Mouse (Mus musculus): ENCODE results near the gene Mamdc2.

Mamdc2 gene

DNA sequence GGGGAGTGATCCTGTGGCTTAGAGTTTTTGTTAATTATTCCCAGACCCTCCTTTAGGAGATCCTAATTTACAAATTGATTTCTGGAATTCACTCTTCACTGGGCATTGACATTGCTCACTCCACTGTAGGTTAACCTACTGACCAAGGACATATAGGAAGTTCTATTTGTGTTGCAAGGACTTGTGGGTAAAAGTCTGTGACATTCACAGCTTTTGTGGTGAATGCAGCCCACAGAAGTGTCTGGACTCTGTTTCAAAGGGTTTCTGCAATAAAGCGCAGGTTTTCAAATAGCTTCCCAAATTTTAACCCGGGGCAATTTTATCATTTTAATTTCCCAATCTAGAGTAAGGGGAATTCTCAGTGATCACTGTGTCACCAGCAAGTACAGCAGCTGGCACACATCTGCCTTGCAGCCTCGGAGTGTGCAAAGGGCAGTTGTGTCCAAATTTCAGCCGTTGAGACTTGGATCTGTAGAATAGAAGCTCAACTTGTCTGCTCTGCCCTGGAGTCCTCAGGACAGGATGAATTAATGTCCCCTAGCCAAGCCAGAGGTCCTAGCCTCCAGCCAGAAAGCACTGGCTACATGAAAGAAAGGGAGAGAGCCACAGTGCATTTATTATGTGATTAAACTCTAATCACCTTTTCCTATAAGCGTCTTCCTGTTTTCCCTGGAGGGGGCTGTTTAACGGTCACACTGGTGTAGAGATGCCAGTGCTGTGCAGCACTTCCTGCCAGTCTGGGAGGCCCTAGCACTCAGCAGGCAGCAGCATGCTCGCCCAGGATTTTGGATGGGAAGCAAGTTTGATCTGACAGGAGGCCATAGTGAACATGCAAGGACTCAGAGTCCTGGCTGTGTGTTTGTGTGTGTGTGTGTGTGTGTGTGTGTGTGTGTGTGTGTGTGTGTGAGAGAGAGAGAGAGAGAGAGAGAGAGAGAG is 3.1 kb downstream of the Mamdc2 start:
- no peak for ATAC-seq (ENCODE audit: insufficient number of reproducible peaks, low FRiP score, low TSS enrichment)

DNA sequence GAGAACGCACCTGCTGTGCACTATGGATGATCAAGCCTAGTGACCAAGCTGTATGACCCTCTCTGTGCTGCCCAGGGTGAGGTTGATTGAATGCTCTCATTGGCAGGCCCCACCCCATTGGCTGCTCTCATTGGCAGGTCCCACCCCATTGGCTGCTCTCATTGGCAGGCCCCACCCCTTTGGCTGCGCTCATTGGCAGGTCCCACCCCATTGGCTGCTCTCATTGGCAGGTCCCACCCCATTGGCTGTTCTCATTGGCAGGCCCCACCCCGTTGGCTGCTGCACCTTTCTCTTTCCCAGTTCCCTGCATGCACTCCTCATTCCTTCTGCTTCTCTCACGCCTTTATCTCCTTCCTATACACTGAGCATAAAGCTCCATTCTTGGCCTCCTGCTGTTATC is 12.5 kb downstream of the Mamdc2 start:
- ATAC-seq (ENCODE audit: insufficient number of reproducible peaks, low FRiP score, low TSS enrichment): no peak

DNA sequence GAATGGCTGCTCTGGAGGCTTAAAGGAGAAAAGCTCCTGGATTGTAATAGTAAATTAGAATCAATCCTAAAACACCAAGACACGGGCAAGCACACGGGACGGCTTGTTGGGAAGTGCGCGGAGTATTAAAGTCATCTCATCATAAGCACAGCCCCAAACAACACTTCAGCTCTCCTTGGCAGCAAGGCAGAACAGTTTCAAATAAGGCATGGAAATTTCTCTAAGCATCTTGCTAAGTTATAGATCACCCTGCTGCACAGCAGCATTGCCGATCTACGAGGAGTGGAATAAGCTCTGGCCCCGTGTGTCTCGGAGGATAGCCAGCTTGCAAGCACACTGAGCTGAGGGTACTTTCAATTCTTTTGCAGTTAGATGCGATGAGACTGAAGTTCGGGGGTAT is 13.8 kb downstream of the Mamdc2 start:
- no peak for ATAC-seq (ENCODE audit: insufficient number of reproducible peaks, low FRiP score, low TSS enrichment)

DNA sequence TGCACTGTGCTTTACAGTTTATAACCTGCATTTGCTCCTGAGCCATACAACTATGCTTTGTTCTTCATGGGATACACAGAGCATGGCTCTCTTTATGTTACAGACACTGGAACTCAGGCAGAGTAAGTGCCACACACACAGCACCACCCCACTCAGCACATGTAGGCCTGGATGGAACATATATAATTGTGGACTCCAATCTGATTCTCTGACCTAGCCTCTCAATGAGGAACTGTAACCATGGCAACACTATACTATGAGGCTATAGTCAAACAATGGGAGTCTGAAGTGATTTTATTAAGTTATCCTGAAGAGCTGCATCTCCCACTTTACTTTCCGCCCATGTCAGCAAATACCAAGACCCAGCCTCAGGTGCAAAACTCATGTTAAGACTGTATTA is 30.6 kb downstream of the Mamdc2 start:
- ATAC-seq (ENCODE audit: insufficient number of reproducible peaks, low FRiP score, low TSS enrichment): no peak

DNA sequence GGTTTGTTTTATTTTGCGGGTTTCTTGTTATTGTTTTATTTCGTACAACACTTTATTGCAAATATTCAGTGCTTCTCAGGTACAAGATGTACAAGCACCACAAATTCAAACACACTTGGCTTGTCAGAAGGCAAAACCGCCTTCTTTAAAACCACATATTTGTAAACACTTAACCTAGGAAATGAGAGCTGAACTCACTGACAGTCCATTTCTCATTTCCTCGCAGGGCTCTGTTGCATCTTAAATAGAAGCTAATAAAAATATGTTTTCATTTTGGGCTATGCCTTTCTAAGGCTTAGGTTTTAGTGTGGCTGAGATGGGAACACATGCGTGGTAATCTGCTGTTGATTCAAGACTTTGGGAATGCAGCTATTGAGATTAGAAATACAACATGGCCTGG is 37.4 kb downstream of the Mamdc2 start:
- ATAC-seq (ENCODE audit: insufficient number of reproducible peaks, low FRiP score, low TSS enrichment): no peak

GRCm38 (mm10) chr19:23410328-23410727 is 37.9 kb downstream of the Mamdc2 start:
- ATAC-seq (ENCODE audit: insufficient number of reproducible peaks, low FRiP score, low TSS enrichment): no peak

- ATAC-seq (ENCODE audit: insufficient number of reproducible peaks, low FRiP score, low TSS enrichment): no peak
These were observed 46.6 kb downstream of the Mamdc2 start for GRCm38 (mm10) chr19:23401469-23402135.

DNA sequence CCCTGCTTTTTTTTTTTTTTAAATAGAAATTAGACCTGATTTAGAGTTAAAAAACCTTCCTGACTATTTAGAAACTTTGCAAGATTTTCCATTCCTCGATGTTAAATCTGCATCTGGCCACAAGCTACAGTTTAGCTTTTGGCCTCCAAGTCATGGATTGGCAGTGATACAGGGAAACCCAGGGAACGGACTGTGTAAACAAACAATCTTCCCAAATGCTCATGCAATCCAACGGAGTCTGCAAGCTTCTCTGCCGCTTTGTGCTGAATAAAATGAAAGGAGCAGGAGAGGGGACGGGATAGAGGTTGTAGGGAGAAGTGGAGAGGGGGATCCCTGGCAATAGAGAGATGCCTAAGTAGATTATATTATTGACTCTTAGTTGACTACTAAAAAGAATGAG is 47.8 kb downstream of the Mamdc2 start:
- no peak for ATAC-seq (ENCODE audit: insufficient number of reproducible peaks, low FRiP score, low TSS enrichment)

GRCm38 (mm10) chr19:23395956-23396355 is 52.3 kb downstream of the Mamdc2 start:
- no peak for ATAC-seq (ENCODE audit: insufficient number of reproducible peaks, low FRiP score, low TSS enrichment)

- ATAC-seq (ENCODE audit: insufficient number of reproducible peaks, low FRiP score, low TSS enrichment): no peak
These were observed 53.6 kb downstream of the Mamdc2 start for GRCm38 (mm10) chr19:23394597-23394996.

DNA sequence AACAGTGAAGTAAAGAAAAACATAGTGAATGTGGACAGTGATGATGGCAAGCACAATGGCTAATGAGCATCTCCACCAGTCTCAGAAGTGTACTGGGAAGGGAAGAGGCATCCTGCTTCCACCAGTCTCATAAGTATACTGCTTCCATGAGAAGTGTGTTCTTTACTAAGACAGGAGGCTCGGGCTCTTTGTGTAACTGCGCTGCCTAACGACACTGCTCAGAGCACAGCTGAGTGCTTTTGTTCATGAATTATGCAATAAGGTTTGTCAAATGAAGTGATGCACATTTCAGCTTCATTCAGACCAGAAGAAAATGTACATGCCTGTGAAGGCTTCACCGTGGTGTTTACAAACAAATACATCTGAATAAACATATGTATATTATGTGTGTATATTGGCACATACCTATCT is 59.4 kb downstream of the Mamdc2 start:
- ATAC-seq (ENCODE audit: insufficient number of reproducible peaks, low FRiP score, low TSS enrichment): no peak

DNA sequence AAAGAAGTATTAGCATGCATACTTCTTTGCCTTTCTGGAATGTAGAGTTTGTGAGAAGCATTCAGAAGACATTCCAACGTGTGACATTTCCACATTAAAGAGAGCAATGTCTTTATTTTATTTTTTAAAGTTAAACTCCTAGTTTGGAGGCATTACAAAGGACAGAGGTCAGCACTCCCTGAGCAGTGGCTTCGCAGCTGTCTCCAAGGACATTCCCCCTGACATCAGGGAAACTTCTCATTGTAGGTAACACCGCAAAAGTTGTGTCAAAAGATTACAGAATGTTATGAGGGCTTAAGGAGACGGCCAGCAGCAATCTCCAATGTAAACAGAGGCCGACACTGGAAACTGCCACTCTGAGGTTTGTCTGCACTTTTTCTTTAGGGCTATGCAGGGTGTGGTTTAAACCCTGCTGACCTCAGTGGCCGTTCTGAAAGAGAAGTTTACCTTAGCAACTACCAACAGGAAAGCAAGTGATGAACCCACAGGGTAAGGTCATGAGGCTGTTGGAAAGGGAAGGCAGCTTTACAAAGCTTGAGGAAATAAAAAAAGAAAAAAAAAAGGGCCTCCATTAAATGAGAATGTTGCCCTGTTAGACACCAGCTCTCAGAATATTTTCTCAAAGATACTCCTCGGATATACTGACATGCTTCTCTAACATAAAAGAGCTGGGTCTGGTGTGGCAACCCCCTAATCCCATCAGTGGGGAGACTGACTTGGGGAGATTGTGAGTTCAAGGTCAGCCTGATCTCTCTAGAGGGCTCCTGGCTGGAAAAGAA is 60.0 kb downstream of the Mamdc2 start:
- no peak for ATAC-seq (ENCODE audit: insufficient number of reproducible peaks, low FRiP score, low TSS enrichment)

- no peak for ATAC-seq (ENCODE audit: insufficient number of reproducible peaks, low FRiP score, low TSS enrichment)
These were observed 65.8 kb downstream of the Mamdc2 start for GRCm38 (mm10) chr19:23382396-23382795.

- no peak for ATAC-seq (ENCODE audit: insufficient number of reproducible peaks, low FRiP score, low TSS enrichment)
These were observed 67.3 kb downstream of the Mamdc2 start for GRCm38 (mm10) chr19:23380968-23381367.

DNA sequence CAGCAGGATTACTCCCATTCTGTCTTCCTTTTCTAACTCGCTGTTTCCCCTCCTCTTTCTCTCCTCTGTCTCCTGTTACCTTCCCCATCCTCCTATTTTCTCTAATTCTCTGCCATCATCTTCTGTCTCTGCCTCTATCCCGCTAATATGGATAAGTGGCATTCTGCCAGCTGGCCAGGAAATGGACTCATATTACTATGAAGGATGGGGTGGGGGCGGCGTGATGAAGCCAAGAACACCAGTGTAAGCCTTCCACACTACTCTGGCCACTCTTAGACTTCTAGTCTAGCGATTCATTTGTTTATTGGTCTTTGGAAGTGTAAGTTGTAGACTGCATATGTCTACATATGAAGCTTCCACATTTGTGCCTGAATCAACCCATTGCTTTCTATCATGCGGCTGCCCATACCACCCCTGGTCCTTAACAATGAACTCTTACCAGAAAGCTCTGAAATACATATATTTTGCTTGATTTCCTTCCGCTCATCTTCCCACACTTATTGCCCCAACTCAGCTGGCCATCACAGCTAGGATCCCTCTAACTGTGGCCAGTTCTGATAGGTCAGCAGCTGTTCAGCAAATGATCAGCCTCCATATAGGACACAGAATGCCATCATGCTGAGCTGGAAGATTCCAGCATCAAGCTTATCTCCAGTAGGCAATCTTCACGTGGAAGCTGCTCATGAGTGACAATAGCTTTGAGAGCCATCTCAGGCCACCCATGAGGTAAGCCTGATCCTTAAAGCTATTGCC is 68.3 kb downstream of the Mamdc2 start:
- ATAC-seq (ENCODE audit: insufficient number of reproducible peaks, low FRiP score, low TSS enrichment): no peak

GRCm38 (mm10) chr19:23376536-23377201 is 71.6 kb downstream of the Mamdc2 start:
- no peak for ATAC-seq (ENCODE audit: insufficient number of reproducible peaks, low FRiP score, low TSS enrichment)

GRCm38 (mm10) chr19:23374941-23375656 is 73.1 kb downstream of the Mamdc2 start:
- peak; percentile 90 for ATAC-seq (ENCODE audit: insufficient number of reproducible peaks, low FRiP score, low TSS enrichment)

GRCm38 (mm10) chr19:23373728-23374127 is 74.5 kb downstream of the Mamdc2 start:
- no peak for ATAC-seq (ENCODE audit: insufficient number of reproducible peaks, low FRiP score, low TSS enrichment)

GRCm38 (mm10) chr19:23373287-23373686 is 75.0 kb downstream of the Mamdc2 start:
- no peak for ATAC-seq (ENCODE audit: insufficient number of reproducible peaks, low FRiP score, low TSS enrichment)

All from cerebellum, adult (tissue).